Mouse (Mus musculus): ENCODE results near the gene Fam171a1. TPM values are rescaled to one million over a fixed set of nuclear protein-coding genes. Genes with fewer than 3 reads are reported as not detected.
"Not testable (repeated sequence)": the region's sequence is repeated elsewhere in the genome, so short reads cannot be mapped to it uniquely, and the experiment has no call there.

The Fam171a1 gene
- polyA plus RNA-seq, 1 experiment from 2014 or later = 7.6 TPM

- not testable (repeated sequence) for H3K4me1 ChIP-seq
Measured at GRCm38 (mm10) chr2:3217577-3217976, 103.6 kb downstream of the Fam171a1 start.

DNA sequence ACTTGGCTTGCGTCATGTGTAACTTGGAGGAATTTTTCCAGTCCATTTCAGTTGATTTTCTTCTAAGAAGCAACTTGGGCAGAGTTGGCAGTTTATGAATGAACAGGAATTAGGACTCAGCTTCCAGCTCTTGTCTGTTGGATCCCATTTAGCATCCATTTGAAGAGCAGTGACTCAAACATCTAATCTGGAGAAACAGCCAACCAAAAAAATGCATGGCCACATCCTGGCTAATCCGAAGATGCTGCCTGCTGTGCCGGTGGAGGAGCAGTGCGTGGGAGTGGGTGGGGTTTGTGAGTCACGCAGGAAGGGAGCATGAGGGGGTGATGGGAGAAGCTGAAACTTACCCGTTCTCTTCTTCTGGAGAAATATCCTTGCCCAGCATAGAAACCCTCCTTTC is 104.2 kb downstream of the Fam171a1 start:
- Histone ChIP-seq H3K36me3 (no peaks in the 10 kb centered on the region), H3K4me1 (no peaks in the 10 kb centered on the region), H3K27ac (no peak overlapping the region), H3K9me3 (replicated peaks) (no peaks in the 10 kb centered on the region), H3K9ac (no peak overlapping the region), H3K27me3 (replicated peaks) (no peaks in the 10 kb centered on the region), H3K4me3 (no peak overlapping the region), H3K4me2 (no peak overlapping the region)
- no peak for ATAC-seq
- 60% methylated on average over 6 of the region's 6 CpGs for WGBS (ENCODE audit: insufficient replicate concordance)

More at GRCm38 (mm10) chr2:3217577-3217976, 103.6 kb downstream of the Fam171a1 start:
- not testable (repeated sequence) for ATAC-seq; H3K9ac ChIP-seq; H3K36me3 ChIP-seq; H3K9me3 ChIP-seq (replicated peaks); H3K27me3 ChIP-seq (replicated peaks); H3K4me3 ChIP-seq; H3K4me2 ChIP-seq; H3K27ac ChIP-seq
- 83% methylated on average over 3 of the region's 3 CpGs for WGBS (ENCODE audit: insufficient replicate concordance)

GRCm38 (mm10) chr2:3228475-3228874 is 114.5 kb downstream of the Fam171a1 start:
- Histone ChIP-seq H3K9ac (no peak overlapping the region), H3K9me3 (replicated peaks) (no peaks in the 10 kb centered on the region), H3K36me3 (0 out of 2 replicates have a peak, but pooled peaks cover 3% of the 10 kb centered on the region), H3K4me3 (no peak overlapping the region), H3K27me3 (replicated peaks) (no peaks in the 10 kb centered on the region), H3K27ac (no peak overlapping the region), H3K4me2 (no peak overlapping the region), H3K4me1 (no peaks in the 10 kb centered on the region)
- no peak for ATAC-seq
- WGBS (ENCODE audit: insufficient replicate concordance) = 67% methylated on average over 4 of the region's 4 CpGs

DNA sequence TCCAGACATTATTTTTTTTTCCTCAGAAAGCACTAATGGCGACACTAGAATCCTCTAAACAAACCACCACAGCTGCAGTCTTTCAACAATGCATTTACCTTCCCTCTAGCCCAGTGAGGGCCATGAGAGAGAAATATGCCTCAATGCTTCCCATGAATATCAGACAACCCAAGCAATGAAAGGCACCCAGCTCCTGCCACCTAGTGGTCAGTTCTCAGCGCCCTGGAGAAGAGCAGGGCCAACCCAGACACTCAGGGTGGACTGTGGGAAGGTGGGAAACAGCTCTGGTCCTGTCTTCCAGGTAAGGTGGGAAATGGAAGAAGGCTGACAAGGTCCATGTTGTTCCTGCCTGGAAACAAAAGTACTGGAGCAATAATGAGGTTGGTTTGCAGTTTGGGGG is 115.0 kb downstream of the Fam171a1 start:
- no peak overlapping the region for H3K4me2 ChIP-seq
- H3K4me1 ChIP-seq = no peaks in the 10 kb centered on the region
- H3K4me3 ChIP-seq = no peak overlapping the region
- 0 out of 2 replicates have a peak, but pooled peaks cover 3% of the 10 kb centered on the region for H3K36me3 ChIP-seq
- 12% methylated on average over 2 of the region's 2 CpGs for WGBS (ENCODE audit: insufficient replicate concordance)
- ATAC-seq = no peak; the same call in 1 of the 2 replicates
- H3K9ac ChIP-seq = no peak overlapping the region
- no peaks in the 10 kb centered on the region for H3K9me3 ChIP-seq (replicated peaks)
- H3K27ac ChIP-seq = no peak overlapping the region
- H3K27me3 ChIP-seq (replicated peaks) = no peaks in the 10 kb centered on the region

DNA sequence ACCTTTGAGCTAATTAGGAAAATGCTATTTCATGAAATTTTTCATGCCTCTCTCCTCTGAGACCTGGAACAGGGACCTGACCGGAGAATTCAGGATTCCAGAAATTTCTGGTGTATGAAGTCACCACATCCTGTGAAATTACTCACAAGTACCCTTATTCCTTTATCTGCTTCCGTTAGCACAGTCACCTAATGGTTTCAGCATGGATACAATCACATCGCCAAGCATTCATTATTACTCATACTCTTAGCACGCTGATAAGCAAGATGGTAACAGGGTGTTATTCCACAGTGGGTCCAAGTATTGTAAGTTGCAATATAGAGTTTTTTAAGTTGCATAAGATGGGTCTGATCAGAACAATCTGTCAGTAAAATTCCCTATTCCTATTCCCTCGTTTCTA is 125.2 kb downstream of the Fam171a1 start:
- no peak for ATAC-seq
- Histone ChIP-seq H3K4me1 (no peaks in the 10 kb centered on the region), H3K9ac (no peak overlapping the region), H3K4me2 (no peak overlapping the region), H3K36me3 (no peaks in the 10 kb centered on the region), H3K27ac (no peak overlapping the region), H3K4me3 (no peak overlapping the region), H3K9me3 (replicated peaks) (no peaks in the 10 kb centered on the region), H3K27me3 (replicated peaks) (no peaks in the 10 kb centered on the region)
- 53% methylated on average over 5 of the region's 5 CpGs for WGBS (ENCODE audit: insufficient replicate concordance)

DNA sequence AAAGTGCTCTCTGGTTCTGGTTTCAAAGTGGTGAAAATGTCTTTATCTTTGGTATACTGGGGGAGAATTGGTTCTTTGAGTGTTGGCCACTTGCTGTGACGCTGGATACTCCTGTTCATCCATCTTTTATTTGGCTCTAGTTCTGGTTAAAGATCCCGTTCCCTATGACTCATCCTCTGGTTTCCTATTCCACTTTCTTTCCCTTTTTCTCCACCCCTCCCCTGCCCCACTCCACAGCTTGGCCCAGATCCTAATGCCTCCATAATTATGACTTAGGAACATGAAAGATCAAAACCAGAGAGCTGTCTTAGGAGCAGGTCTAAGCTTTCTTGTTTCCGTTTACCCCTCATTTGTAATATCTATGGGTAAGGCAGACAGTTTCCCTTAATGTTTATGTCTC is 130.2 kb downstream of the Fam171a1 start:
- Histone ChIP-seq H3K9ac (no peak overlapping the region), H3K4me2 (no peak overlapping the region), H3K4me3 (no peak overlapping the region), H3K36me3 (no peaks in the 10 kb centered on the region), H3K9me3 (replicated peaks) (no peaks in the 10 kb centered on the region), H3K27me3 (replicated peaks) (no peaks in the 10 kb centered on the region), H3K27ac (no peak overlapping the region), H3K4me1 (no peaks in the 10 kb centered on the region)
- no peak for ATAC-seq
- 41% methylated on average over 3 of the region's 3 CpGs for WGBS (ENCODE audit: insufficient replicate concordance)

DNA sequence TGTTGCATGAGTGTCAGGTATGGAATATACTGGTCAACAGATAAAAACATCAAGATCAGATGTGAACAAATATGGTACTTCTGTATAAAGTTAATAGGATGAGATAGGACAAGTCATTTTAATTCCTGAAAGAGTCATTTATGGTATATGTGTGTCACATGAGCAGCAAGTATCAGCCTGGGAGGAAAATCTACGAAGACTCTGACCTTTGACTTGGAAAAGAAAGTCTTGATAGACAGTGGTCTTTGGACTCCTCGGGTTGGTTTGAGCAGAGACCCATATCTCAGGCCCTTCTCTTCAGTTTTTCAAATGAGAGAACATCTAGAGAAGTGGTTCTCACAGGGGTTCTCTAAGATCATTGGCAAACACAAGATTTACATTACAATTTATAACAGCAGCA is 137.3 kb downstream of the Fam171a1 start:
- H3K27me3 ChIP-seq (replicated peaks) = no peaks in the 10 kb centered on the region
- no peak overlapping the region for H3K4me3 ChIP-seq
- H3K9ac ChIP-seq = no peak overlapping the region
- ATAC-seq = no peak
- no peaks in the 10 kb centered on the region for H3K4me1 ChIP-seq
- no peak overlapping the region for H3K4me2 ChIP-seq
- WGBS (ENCODE audit: insufficient replicate concordance) = 51% methylated on average over 2 of the region's 2 CpGs
- no peak overlapping the region for H3K27ac ChIP-seq
- no peaks in the 10 kb centered on the region for H3K36me3 ChIP-seq
- H3K9me3 ChIP-seq (replicated peaks) = no peaks in the 10 kb centered on the region

GRCm38 (mm10) chr2:3266466-3266865 is 152.4 kb downstream of the Fam171a1 start:
- H3K27me3 ChIP-seq (replicated peaks) = no peaks in the 10 kb centered on the region
- no peaks in the 10 kb centered on the region for H3K9me3 ChIP-seq (replicated peaks)
- no peak overlapping the region for H3K27ac ChIP-seq
- no peaks in the 10 kb centered on the region for H3K36me3 ChIP-seq
- H3K4me1 ChIP-seq = no peaks in the 10 kb centered on the region
- H3K4me2 ChIP-seq = no peak overlapping the region
- no peak overlapping the region for H3K9ac ChIP-seq
- no peak overlapping the region for H3K4me3 ChIP-seq
- no peak for ATAC-seq
- WGBS (ENCODE audit: insufficient replicate concordance) = 61% methylated on average over 3 of the region's 3 CpGs

- H3K9ac ChIP-seq = no peak overlapping the region
- WGBS (ENCODE audit: insufficient replicate concordance) = 23% methylated on average over 3 of the region's 3 CpGs
- no peak overlapping the region for H3K4me3 ChIP-seq
Measured at GRCm38 (mm10) chr2:3267879-3268278, 153.9 kb downstream of the Fam171a1 start.

DNA sequence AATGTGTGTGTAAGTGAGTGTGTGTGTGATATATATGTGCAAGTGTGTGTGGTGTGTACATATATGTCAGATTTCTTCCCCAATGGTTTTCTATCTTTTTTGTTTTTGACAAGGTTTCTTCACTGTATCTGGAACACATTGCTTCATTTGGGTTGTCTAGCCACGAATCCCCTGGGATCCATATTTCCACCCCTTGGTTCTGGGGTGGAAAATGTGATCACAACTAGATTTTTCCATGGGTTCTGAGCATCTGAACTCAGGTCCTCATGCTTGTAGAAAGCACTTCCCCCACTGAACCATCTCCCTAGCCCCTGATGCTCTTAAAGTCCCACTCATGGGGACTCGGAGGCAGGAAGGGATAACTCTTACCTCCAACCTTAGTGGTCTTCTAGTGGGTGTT is 159.3 kb downstream of the Fam171a1 start:
- no peaks in the 10 kb centered on the region for H3K4me1 ChIP-seq
- no peaks in the 10 kb centered on the region for H3K9me3 ChIP-seq (replicated peaks)
- WGBS (ENCODE audit: insufficient replicate concordance) = 55% methylated on average over 2 of the region's 2 CpGs
- no peak overlapping the region for H3K4me2 ChIP-seq
- H3K4me3 ChIP-seq = no peak overlapping the region
- no peaks in the 10 kb centered on the region for H3K27me3 ChIP-seq (replicated peaks)
- no peak for ATAC-seq
- H3K9ac ChIP-seq = no peak overlapping the region
- H3K36me3 ChIP-seq = no peaks in the 10 kb centered on the region
- H3K27ac ChIP-seq = no peak overlapping the region

More at GRCm38 (mm10) chr2:3267879-3268278, 153.9 kb downstream of the Fam171a1 start:
- Histone ChIP-seq H3K27me3 (replicated peaks) (no peaks in the 10 kb centered on the region), H3K27ac (no peak overlapping the region), H3K36me3 (no peaks in the 10 kb centered on the region), H3K4me1 (no peaks in the 10 kb centered on the region), H3K4me2 (no peak overlapping the region), H3K9me3 (replicated peaks) (no peaks in the 10 kb centered on the region)
- no peak for ATAC-seq

DNA sequence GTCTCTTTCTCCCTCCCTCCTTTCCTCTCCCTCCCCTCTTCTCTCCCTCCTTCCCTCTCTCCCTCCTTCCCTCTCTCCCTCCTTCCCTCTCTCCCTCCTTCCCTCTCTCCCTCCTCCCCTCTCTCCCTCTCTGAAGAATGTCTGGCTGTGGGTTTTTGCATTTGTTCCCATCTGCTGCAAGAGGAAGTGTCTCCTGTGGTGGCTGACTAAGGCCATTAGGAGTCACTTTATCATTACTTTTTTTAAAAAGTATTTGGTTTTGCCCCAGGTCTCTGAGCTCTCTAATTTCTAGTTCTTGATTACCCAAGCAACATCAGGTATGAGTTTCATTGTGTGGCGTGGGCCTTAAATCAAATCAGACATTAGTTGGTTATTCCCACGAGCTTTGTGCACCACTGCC is 162.1 kb downstream of the Fam171a1 start:
- Histone ChIP-seq H3K27ac (no peak overlapping the region), H3K4me2 (no peak overlapping the region), H3K9ac (no peak overlapping the region), H3K27me3 (replicated peaks) (no peaks in the 10 kb centered on the region), H3K36me3 (no peaks in the 10 kb centered on the region), H3K4me3 (no peak overlapping the region), H3K4me1 (no peaks in the 10 kb centered on the region), H3K9me3 (replicated peaks) (no peaks in the 10 kb centered on the region)
- 55% methylated on average over 2 of the region's 2 CpGs for WGBS (ENCODE audit: insufficient replicate concordance)
- ATAC-seq = no peak
